Mouse (Mus musculus): ENCODE results near the gene Fam149b. TPM values are rescaled to one million over a fixed set of nuclear protein-coding genes. Genes with fewer than 3 reads are reported as not detected.
A peak's percentile ranks its signal among the peaks of the same experiment; 100 is the strongest.

Gene Fam149b
- polyA plus RNA-seq, 1 experiment from 2014 or later, result 42.0 TPM

DNA sequence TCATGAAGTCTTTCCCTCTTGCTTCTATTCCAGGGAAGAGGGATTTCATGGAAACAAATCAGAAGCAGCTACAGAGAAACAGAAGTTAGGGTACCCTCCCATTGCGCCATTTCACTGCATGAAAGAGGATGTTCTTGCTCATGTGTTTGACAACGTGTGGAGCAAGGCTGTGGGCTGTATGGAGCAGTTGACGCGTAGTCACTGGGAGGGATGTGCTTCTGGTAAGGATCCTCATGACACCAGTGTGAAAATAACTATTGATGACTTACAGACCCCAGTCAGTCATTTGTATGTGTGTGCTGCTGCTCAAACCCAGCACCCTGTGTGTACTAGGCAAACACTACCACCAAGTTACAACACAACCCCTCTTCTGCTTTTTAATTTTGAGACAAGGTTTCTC is 15.3 kb downstream of the Fam149b start:
- ATAC-seq (ENCODE audit: insufficient number of reproducible peaks, insufficient read depth, low FRiP score, low TSS enrichment, low read depth), result no peak
- no peaks in the 10 kb centered on the region for H3K27me3 ChIP-seq
- H3K27ac ChIP-seq, result no peak overlapping the region
- H3K36me3 ChIP-seq, result peaks cover 78% of the 10 kb centered on the region
- no peaks in the 10 kb centered on the region for H3K9me3 ChIP-seq
- no peaks in the 10 kb centered on the region for H3K4me1 ChIP-seq
- H3K9ac ChIP-seq, result no peak overlapping the region
- no peak overlapping the region for H3K4me2 ChIP-seq
- WGBS, result 96% methylated on average over 4 of the region's 4 CpGs
- H3K4me3 ChIP-seq, result no peak overlapping the region

DNA sequence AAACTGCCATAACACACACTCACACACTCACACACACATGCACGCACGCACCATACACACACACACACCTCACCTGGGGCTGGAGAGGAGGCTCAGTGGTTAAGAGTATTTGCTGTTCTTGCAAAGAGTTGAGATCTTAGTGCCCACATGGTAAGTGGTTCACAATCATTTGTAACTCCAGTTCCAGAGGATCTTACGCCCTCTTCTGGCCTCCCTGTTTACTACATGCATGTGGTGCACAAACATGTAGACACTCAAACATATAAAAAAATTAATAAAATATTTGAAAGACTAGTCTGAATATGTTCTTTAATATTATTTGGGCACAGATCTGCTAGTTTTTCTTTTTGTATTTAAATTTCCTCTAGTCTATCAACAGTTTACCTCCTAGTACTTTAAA is 20.3 kb downstream of the Fam149b start:
- Histone ChIP-seq H3K36me3 (peaks cover 76% of the 10 kb centered on the region), H3K4me2 (no peak overlapping the region), H3K27ac (no peak overlapping the region), H3K4me3 (no peak overlapping the region), H3K27me3 (no peaks in the 10 kb centered on the region), H3K4me1 (no peaks in the 10 kb centered on the region), H3K9me3 (no peaks in the 10 kb centered on the region), H3K9ac (no peak overlapping the region)
- ATAC-seq (ENCODE audit: insufficient number of reproducible peaks, insufficient read depth, low FRiP score, low TSS enrichment, low read depth), result no peak
- 93% methylated on average over 3 of the region's 3 CpGs for WGBS

DNA sequence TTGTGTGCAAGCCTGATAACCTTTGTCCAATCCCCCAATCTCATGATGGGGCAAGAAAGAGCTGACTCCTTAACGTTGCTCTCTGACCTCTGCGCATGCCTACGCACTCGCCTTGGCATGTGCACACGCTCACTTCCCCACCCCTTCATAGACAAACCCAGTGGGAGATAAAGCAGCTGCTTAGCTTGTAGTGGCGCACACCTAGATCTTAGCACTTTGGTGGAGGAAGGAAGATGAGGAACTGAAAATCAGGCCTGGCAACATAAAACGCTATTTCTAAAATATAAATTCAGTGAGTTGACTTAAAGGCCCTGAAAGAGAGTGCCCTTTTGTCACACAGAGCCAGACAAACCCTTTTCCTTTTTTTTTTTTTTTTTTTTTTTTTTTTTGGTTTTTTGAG is 22.8 kb downstream of the Fam149b start:
- H3K27ac ChIP-seq, result no peak overlapping the region
- H3K4me3 ChIP-seq, result no peak overlapping the region
- no peaks in the 10 kb centered on the region for H3K27me3 ChIP-seq
- ATAC-seq (ENCODE audit: insufficient number of reproducible peaks, insufficient read depth, low FRiP score, low TSS enrichment, low read depth), result no peak
- H3K36me3 ChIP-seq, result peaks cover 76% of the 10 kb centered on the region
- H3K4me2 ChIP-seq, result no peak overlapping the region
- no peak overlapping the region for H3K9ac ChIP-seq
- H3K9me3 ChIP-seq, result no peaks in the 10 kb centered on the region
- WGBS, result 87% methylated on average over 7 of the region's 7 CpGs
- H3K4me1 ChIP-seq, result no peaks in the 10 kb centered on the region

DNA sequence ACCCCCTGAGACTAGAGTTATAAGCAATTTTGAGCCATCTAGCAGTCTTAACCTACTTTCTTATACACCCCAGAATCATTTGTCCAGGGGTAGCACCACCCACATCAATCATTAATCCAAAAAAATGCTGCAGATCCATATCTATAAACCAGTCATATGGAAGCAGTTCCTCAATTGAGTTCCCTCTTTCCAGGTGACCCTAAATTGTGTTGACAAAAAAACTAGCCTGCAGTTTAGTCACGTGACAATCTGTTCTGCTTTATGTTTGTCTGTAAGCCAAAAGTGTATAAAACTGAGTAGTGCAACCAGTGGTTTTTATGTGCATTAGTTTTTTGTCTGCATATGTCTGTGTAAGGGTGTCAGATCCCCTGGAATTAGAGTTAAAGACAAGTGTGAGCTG is 23.9 kb downstream of the Fam149b start:
- H3K36me3 ChIP-seq, result peaks cover 77% of the 10 kb centered on the region
- H3K9ac ChIP-seq, result no peak overlapping the region
- no peaks in the 10 kb centered on the region for H3K27me3 ChIP-seq
- no peaks in the 10 kb centered on the region for H3K4me1 ChIP-seq
- H3K27ac ChIP-seq, result no peak overlapping the region
- no peaks in the 10 kb centered on the region for H3K9me3 ChIP-seq
- no peak overlapping the region for H3K4me2 ChIP-seq
- no peak for ATAC-seq (ENCODE audit: insufficient number of reproducible peaks, insufficient read depth, low FRiP score, low TSS enrichment, low read depth)
- H3K4me3 ChIP-seq, result no peak overlapping the region
- WGBS, result 82% methylated on average over 1 of the region's 1 CpGs

DNA sequence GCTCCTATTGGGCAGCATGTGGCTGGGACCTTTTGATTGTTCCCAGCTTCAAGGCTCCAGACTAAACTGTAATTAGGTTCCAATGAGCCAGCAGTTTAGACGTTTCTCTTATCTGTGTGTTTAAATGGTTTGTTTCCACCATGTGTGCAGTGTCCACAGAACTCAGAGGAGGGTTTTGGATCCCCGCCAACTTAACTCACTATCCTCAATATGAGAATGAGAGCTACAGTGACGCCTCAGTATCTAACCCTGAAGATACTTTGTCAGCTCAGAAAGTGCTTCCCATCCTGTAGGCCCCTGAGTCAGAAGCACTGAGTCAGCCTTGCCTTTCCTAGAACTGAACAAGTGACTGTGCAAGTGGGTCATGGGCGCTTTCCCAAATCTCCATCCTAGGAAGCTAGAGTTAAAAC is 29.2 kb downstream of the Fam149b start:
- no peak for ATAC-seq (ENCODE audit: insufficient number of reproducible peaks, insufficient read depth, low FRiP score, low TSS enrichment, low read depth)
- Histone ChIP-seq H3K36me3 (peaks cover 75% of the 10 kb centered on the region), H3K9ac (no peak overlapping the region), H3K4me1 (no peaks in the 10 kb centered on the region), H3K27ac (no peak overlapping the region), H3K4me2 (no peak overlapping the region), H3K27me3 (no peaks in the 10 kb centered on the region), H3K9me3 (no peaks in the 10 kb centered on the region), H3K4me3 (no peak overlapping the region)
- 78% methylated on average over 4 of the region's 4 CpGs for WGBS

DNA sequence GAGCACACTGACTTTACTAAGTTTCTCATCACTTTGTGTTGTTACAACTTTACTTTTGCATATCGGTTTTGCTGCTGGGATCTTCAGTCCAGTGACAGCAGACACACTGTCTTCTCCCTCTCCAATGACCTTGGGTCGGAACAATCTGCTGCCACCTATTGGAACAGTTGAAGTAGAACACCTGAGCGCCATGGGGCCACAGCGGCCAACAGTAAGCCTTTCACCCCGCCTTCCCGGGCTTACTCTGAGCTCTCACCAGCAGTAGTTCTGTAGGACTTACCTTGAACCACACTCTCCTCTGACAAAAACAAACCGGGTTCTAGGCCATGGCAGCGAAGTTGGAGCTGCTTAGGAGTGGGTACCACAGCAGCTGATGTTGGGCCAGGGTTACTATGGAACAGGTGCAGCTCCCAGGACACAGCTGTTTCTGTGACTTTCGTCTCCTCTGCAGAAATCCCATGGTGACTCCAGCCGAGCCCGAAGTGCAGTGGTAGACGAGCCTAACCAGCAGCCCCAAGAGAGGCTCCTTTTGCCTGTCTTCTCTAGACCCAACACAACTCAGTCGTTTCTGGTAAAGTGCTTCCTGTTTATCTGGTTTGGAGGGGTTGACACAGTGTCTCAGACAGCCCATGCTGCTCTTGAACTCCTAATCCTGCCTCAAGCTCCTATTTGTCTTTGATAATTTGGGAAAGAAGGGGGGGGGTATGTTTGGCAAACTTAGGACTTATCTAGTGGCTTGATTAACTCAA is 30.5 kb downstream of the Fam149b start:
- H3K36me3 ChIP-seq, result peaks cover 73% of the 10 kb centered on the region
- ATAC-seq (ENCODE audit: insufficient number of reproducible peaks, insufficient read depth, low FRiP score, low TSS enrichment, low read depth), result no peak
- WGBS, result 39% methylated on average over 13 of the region's 13 CpGs
- H3K9me3 ChIP-seq, result no peaks in the 10 kb centered on the region
- H3K9ac ChIP-seq, result no peak overlapping the region
- H3K4me3 ChIP-seq, result no peak overlapping the region
- no peak overlapping the region for H3K27ac ChIP-seq
- H3K27me3 ChIP-seq, result no peaks in the 10 kb centered on the region
- no peak overlapping the region for H3K4me2 ChIP-seq
- H3K4me1 ChIP-seq, result no peaks in the 10 kb centered on the region

DNA sequence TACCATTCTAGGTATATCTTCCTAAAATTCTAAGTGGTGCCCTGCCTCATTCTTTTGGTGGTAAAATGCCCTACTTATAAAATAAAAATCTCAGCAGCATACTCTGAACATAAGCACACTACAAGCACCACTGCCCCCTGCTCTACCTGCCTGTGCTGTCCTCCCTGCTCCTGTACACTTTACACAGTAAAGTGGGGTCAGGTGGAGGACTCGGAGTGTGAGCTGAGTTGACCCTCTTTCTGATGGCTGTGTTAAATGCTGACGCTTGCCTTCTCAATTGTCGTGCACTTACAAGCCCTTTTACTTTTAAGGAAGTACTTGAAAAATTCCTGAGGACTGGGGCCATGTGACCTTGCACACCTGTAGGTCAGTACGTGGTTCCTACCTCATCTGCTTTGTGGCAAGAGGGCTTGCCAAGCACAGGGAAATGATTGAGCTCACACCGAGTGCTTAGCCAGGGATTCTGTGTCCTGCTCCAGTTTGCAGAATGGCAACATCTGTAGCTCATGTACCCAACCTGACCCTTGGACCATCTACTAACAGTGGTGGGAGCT is 31.2 kb downstream of the Fam149b start:
- H3K4me2 ChIP-seq, result no peak overlapping the region
- WGBS, result 88% methylated on average over 5 of the region's 5 CpGs
- H3K27ac ChIP-seq, result no peak overlapping the region
- no peak overlapping the region for H3K9ac ChIP-seq
- H3K4me1 ChIP-seq, result no peaks in the 10 kb centered on the region
- H3K36me3 ChIP-seq, result peaks cover 74% of the 10 kb centered on the region
- no peaks in the 10 kb centered on the region for H3K27me3 ChIP-seq
- H3K9me3 ChIP-seq, result no peaks in the 10 kb centered on the region
- ATAC-seq (ENCODE audit: insufficient number of reproducible peaks, insufficient read depth, low FRiP score, low TSS enrichment, low read depth), result no peak
- H3K4me3 ChIP-seq, result no peak overlapping the region

DNA sequence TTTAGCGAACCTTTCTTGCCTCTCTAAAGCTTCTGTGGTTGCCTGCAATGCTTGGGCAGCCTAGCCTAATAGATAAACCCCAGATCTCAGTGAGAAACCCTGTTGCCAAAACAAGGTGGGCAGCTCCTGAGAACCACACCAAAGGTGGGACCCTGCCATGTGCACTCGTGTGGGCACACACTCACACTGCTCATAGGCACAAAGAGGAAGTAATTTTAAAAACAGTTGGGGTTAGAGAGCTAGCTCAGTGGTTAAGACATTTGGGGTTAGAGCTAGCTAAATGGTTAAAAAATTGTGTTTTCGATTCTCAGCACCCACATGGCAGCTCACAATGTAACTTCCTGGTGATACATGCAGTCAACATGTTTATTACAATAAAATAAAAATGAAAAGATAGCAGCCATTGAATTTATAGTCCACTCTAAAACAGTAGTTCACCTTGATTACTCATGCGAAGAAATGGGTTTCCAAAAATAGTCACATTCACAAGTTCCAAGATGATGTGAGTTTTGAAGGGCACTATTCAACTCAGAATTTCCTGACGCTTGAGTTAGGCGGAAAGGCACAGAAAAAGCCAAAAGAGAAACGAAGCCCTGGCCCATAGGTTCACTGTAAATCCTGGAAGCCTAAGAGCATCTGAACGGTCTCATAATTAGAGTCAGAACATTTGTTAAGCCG is 31.9 kb downstream of the Fam149b start:
- no peaks in the 10 kb centered on the region for H3K27me3 ChIP-seq
- H3K4me2 ChIP-seq, result no peak overlapping the region
- ATAC-seq (ENCODE audit: insufficient number of reproducible peaks, insufficient read depth, low FRiP score, low TSS enrichment, low read depth), result no peak
- no peaks in the 10 kb centered on the region for H3K9me3 ChIP-seq
- H3K36me3 ChIP-seq, result peaks cover 69% of the 10 kb centered on the region
- no peaks in the 10 kb centered on the region for H3K4me1 ChIP-seq
- 85% methylated on average over 9 of the region's 9 CpGs for WGBS
- no peak overlapping the region for H3K9ac ChIP-seq
- H3K4me3 ChIP-seq, result no peak overlapping the region
- no peak overlapping the region for H3K27ac ChIP-seq

DNA sequence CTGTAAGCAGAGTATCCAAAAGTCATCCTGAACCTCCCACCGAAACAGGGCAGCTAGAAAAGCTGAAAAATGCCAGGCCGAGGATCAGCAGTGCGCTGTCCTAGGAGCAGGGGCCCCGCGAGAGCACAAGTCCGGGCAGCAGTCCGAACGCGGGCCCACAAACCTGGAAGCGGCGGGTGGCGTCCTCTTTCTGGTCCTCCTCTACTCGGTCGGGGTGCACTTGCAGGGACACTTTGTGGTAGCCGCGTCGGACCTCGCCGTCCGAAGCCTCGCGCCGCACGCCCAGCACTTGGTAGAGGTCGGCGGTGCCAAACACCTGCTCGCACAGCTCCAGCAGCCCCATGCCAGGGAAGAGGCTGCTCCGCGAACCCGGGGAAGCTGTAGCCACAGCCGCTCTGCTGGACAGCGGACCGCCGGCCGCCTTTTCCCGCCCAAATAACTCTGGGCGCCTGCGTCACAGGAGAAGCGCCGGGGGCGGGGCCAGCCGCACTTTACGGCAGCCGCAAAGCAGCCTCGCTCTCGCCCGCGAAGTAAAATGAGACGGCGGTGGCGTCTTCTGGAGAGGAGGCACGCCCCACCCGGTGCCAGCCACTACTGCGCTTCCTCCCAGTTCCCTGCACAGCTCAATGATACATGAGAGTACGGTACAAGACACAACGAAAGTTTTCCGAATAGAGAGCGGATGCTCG is 40.6 kb downstream of the Fam149b start, which contains the start of gene Dnajc9:
Dnajc9 (minus strand) TSS at position 470 of the 689 bp plus-strand sequence.
- WGBS, result under 1% methylated on average over 59 of the region's 59 CpGs

DNA sequence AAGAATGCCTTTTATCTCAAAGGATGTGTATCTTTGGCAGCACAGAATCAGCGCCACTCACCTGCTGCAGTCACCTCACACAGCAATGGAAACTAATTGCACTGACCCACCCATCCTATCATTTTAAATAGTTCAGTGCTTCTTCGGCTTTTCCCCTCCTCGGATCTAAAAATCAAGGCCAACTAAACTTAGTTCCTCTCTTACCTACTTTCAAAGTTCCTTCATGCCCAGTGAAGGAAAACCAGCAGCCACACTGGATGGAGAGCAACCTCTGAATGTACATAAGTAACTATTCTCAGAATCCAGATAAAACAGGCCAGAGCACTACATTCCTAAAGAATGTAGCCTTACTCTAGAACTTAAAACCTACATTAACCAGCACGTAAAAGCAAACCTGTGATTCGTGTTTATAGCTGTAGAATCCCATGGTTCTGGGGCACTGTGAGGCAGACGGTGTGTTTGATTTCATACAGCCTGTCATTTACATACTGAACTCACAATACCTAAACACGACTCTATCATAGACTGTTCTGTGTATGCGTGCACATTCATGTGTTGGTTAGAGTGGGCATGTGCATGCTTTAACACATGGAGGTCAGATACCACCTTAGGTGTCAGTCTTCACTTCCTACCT is 41.6 kb downstream of the Fam149b start:
- WGBS, result 87% methylated on average over 8 of the region's 8 CpGs
- Histone ChIP-seq H3K9me3 (no peaks in the 10 kb centered on the region), H3K4me1 (peaks cover 34% of the 10 kb centered on the region), H3K27ac (peak overlapping the region; percentile 90; the same call in 1 of the 2 replicates), H3K27me3 (no peaks in the 10 kb centered on the region), H3K36me3 (peaks cover 36% of the 10 kb centered on the region), H3K4me3 (peak overlapping the region; percentile 85), H3K9ac (peak overlapping the region; percentile 90), H3K4me2 (peak overlapping the region; percentile 80)
- ATAC-seq (ENCODE audit: insufficient number of reproducible peaks, insufficient read depth, low FRiP score, low TSS enrichment, low read depth), result no peak

More for the DNA sequence above, 40.6 kb downstream of the Fam149b start, which contains the start of gene Dnajc9:
- Histone ChIP-seq H3K4me1 (peaks cover 29% of the 10 kb centered on the region), H3K27me3 (no peaks in the 10 kb centered on the region), H3K4me3 (peak within 1 kb of the TSS; percentile 85), H3K9me3 (no peaks in the 10 kb centered on the region), H3K4me2 (peak within 1 kb of the TSS; percentile 80), H3K9ac (peak within 1 kb of the TSS; percentile 90), H3K36me3 (peaks cover 41% of the 10 kb centered on the region), H3K27ac (peak within 1 kb of the TSS; percentile 90)
- ATAC-seq (ENCODE audit: insufficient number of reproducible peaks, insufficient read depth, low FRiP score, low TSS enrichment, low read depth), result peak; percentile 69

DNA sequence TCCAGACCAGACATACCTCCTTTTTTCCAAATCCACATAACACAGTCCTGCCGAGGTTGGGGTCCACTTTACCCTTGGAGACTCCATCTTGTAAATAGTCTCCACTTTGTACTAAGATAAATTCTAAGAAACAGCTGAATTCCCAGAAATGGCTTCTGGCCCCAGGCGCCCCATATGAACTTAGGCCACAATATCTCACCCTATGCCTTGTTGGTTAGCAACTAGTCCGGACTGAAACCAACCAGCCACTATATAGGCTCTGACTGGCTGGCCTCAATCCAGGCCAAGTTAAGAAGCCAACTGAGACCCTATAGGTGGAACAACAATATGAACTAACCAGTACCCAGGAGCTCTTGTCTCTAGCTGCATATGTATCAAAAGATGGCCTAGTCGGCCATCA is 44.4 kb downstream of the Fam149b start:
- H3K9ac ChIP-seq, result no peak overlapping the region
- H3K4me3 ChIP-seq, result no peak overlapping the region
- peaks cover 17% of the 10 kb centered on the region for H3K4me1 ChIP-seq
- H3K27ac ChIP-seq, result no peak overlapping the region
- 81% methylated on average over 4 of the region's 4 CpGs for WGBS
- ATAC-seq (ENCODE audit: insufficient number of reproducible peaks, insufficient read depth, low FRiP score, low TSS enrichment, low read depth), result no peak
- peaks cover 22% of the 10 kb centered on the region for H3K36me3 ChIP-seq
- no peaks in the 10 kb centered on the region for H3K27me3 ChIP-seq
- H3K9me3 ChIP-seq, result no peaks in the 10 kb centered on the region
- peak overlapping the region; percentile 59 for H3K4me2 ChIP-seq

Measured in embryonic facial prominence, embryonic 13.5 days (tissue).